Mouse (Mus musculus) limb, embryonic 11.5 days (tissue): Measurements from ENCODE around the gene Ttc32. TPM values are rescaled to one million over a fixed set of nuclear protein-coding genes. Genes with fewer than 3 reads are reported as not detected.
A peak's percentile ranks its signal among the peaks of the same experiment; 100 is the strongest.

Experiments
- ATAC-seq: fragments of 200-750 bp; cut with Nextera tagmentation; 2 replicates; pipeline ENCODE4 v1.8.0; 2017; ENCODE audit warnings: low read depth; ENCODE audit not compliant: insufficient number of reproducible peaks, low FRiP score, low TSS enrichment
- DNase-seq: peaks from one replicate; pipeline ENCODE4 v3.0.0-alpha.2; 2015; ENCODE audit warnings: low spot score
- H3K27ac ChIP-seq: fragments of 300-500 bp; sonication (generic); replicated peaks from 2 replicates; pipeline ENCODE4 v1.5.1; 2014; ENCODE audit warnings: low read depth, mild to moderate bottlenecking, low read length
- H3K27me3 ChIP-seq: fragments of 300-500 bp; sonication (generic); 2 replicates; pipeline ENCODE4 v1.6.1; 2014; ENCODE audit warnings: mild to moderate bottlenecking, low read length, mixed read lengths; ENCODE audit not compliant: control insufficient read depth, insufficient read depth
- H3K36me3 ChIP-seq: fragments of 300-500 bp; sonication (generic); 2 replicates; pipeline ENCODE4 v1.6.1; 2014; ENCODE audit warnings: mild to moderate bottlenecking, low read length, moderate library complexity, mixed read lengths; ENCODE audit not compliant: control insufficient read depth, insufficient read depth
- H3K4me1 ChIP-seq: fragments of 300-500 bp; sonication (generic); 2 replicates; pipeline ENCODE4 v1.6.1; 2014; ENCODE audit warnings: low read length, mixed read lengths; ENCODE audit not compliant: control insufficient read depth, insufficient read depth
- H3K4me2 ChIP-seq: fragments of 300-500 bp; sonication (generic); 2 replicates; pipeline ENCODE4 v1.6.1; 2014; ENCODE audit warnings: low read depth, mild to moderate bottlenecking, moderate library complexity; ENCODE audit not compliant: severe bottlenecking
- H3K4me3 ChIP-seq: fragments of 300-500 bp; sonication (generic); 2 replicates; pipeline ENCODE4 v1.5.1; 2014; ENCODE audit warnings: low read depth, low read length
- H3K9ac ChIP-seq: fragments of 300-500 bp; sonication (generic); 2 replicates; pipeline ENCODE4 v1.6.1; 2014; ENCODE audit warnings: mild to moderate bottlenecking, low read length
- H3K9me3 ChIP-seq: fragments of 300-500 bp; sonication (generic); 2 replicates; pipeline ENCODE4 v1.6.1; 2016; ENCODE audit warnings: low read length; ENCODE audit not compliant: control insufficient read depth
- WGBS: fragments of 180-500 bp; shearing (Covaris S2); extraction: QIAGEN DNeasy Blood & Tissue Kit; methylation state at CpG from one replicate; pipeline ENCODE4 v1.1.7; 2014; 5-methylcytosine and 5-hydroxymethylcytosine counted together
- polyA plus RNA-seq: library from polyadenylated mRNA; unstranded; fragments of >200 nt; fragmentation: Nextera tagmentation; extraction: Ambion mirVana; gene quantifications from 2 replicates; pipeline ENCODE4 v1.2.1, GENCODE M21; 2014

Ttc32 gene
- polyA plus RNA-seq, 1 experiment from 2014 or later, result 17.1 TPM

- H3K4me2 ChIP-seq, result no peak overlapping the region
- H3K27ac ChIP-seq, result no peak overlapping the region
- H3K27me3 ChIP-seq, result no peaks in the 10 kb centered on the region
- 14% methylated on average over 6 of the region's 6 CpGs for WGBS
- H3K9me3 ChIP-seq, result no peaks in the 10 kb centered on the region
- H3K4me1 ChIP-seq, result peaks cover 7% of the 10 kb centered on the region
- no peak for ATAC-seq
- H3K9ac ChIP-seq, result peak overlapping the region; percentile 13; the same call in 1 of the 2 replicates
- DNase-seq, result no peak
- no peaks in the 10 kb centered on the region for H3K36me3 ChIP-seq
- H3K4me3 ChIP-seq, result no peak overlapping the region
Observed at GRCm38 (mm10) chr12:9050824-9051223, 21.0 kb downstream of the Ttc32 start.

GRCm38 (mm10) chr12:9052075-9052829, 22.5 kb downstream of the Ttc32 start:
- WGBS, result 57% methylated on average over 8 of the region's 8 CpGs
- Histone ChIP-seq H3K9ac (no peak overlapping the region), H3K4me2 (no peak overlapping the region), H3K27ac (no peak overlapping the region), H3K36me3 (no peaks in the 10 kb centered on the region), H3K4me3 (no peak overlapping the region), H3K4me1 (peaks cover 7% of the 10 kb centered on the region), H3K9me3 (no peaks in the 10 kb centered on the region), H3K27me3 (no peaks in the 10 kb centered on the region)
- DNase-seq, result peak; percentile 90
- ATAC-seq, result peak; percentile 61; the same call in 1 of the 2 replicates

- Histone ChIP-seq H3K9ac (no peak overlapping the region), H3K27ac (no peak overlapping the region), H3K4me1 (peaks cover 7% of the 10 kb centered on the region), H3K4me2 (no peak overlapping the region), H3K27me3 (no peaks in the 10 kb centered on the region), H3K36me3 (no peaks in the 10 kb centered on the region), H3K4me3 (no peak overlapping the region), H3K9me3 (no peaks in the 10 kb centered on the region)
- ATAC-seq, result no peak
- no peak for DNase-seq
- WGBS, result 61% methylated on average over 7 of the region's 7 CpGs
Observed at GRCm38 (mm10) chr12:9053345-9053744, 23.5 kb downstream of the Ttc32 start.

- no peak for ATAC-seq
- no peak overlapping the region for H3K27ac ChIP-seq
- no peak overlapping the region for H3K9ac ChIP-seq
- H3K9me3 ChIP-seq, result no peaks in the 10 kb centered on the region
- no peaks in the 10 kb centered on the region for H3K36me3 ChIP-seq
- no peak overlapping the region for H3K4me2 ChIP-seq
- H3K4me1 ChIP-seq, result peaks cover 7% of the 10 kb centered on the region
- no peak for DNase-seq
- H3K4me3 ChIP-seq, result no peak overlapping the region
- 55% methylated on average over 2 of the region's 2 CpGs for WGBS
- H3K27me3 ChIP-seq, result no peaks in the 10 kb centered on the region
Observed at GRCm38 (mm10) chr12:9054012-9054411, 24.2 kb downstream of the Ttc32 start.

GRCm38 (mm10) chr12:9055269-9055668, 25.5 kb downstream of the Ttc32 start:
- H3K27ac ChIP-seq, result no peak overlapping the region
- H3K9ac ChIP-seq, result no peak overlapping the region
- H3K4me3 ChIP-seq, result no peak overlapping the region

GRCm38 (mm10) chr12:9059502-9059901, 29.7 kb downstream of the Ttc32 start:
- ATAC-seq, result no peak
- Histone ChIP-seq H3K27ac (no peak overlapping the region), H3K4me3 (no peak overlapping the region), H3K4me2 (no peak overlapping the region), H3K27me3 (no peaks in the 10 kb centered on the region), H3K4me1 (peaks cover 3% of the 10 kb centered on the region; the same call in 1 of the 2 replicates), H3K36me3 (no peaks in the 10 kb centered on the region), H3K9me3 (no peaks in the 10 kb centered on the region), H3K9ac (no peak overlapping the region)
- WGBS, result 82% methylated on average over 3 of the region's 3 CpGs
- no peak for DNase-seq

More at GRCm38 (mm10) chr12:9055269-9055668, 25.5 kb downstream of the Ttc32 start:
- DNase-seq (no peak), ATAC-seq (no peak)
- no peaks in the 10 kb centered on the region for H3K36me3 ChIP-seq
- 77% methylated on average over 11 of the region's 11 CpGs for WGBS
- H3K9me3 ChIP-seq, result no peaks in the 10 kb centered on the region
- H3K4me2 ChIP-seq, result no peak overlapping the region
- H3K4me1 ChIP-seq, result peaks cover 7% of the 10 kb centered on the region
- H3K27me3 ChIP-seq, result no peaks in the 10 kb centered on the region

- WGBS, result 89% methylated on average over 9 of the region's 9 CpGs
- Histone ChIP-seq H3K9me3 (no peaks in the 10 kb centered on the region), H3K27me3 (no peaks in the 10 kb centered on the region), H3K4me1 (peaks cover 2% of the 10 kb centered on the region; the same call in 1 of the 2 replicates), H3K9ac (no peak overlapping the region), H3K27ac (no peak overlapping the region), H3K4me3 (no peak overlapping the region), H3K36me3 (no peaks in the 10 kb centered on the region), H3K4me2 (no peak overlapping the region)
- no peak for DNase-seq
- no peak for ATAC-seq
Observed at GRCm38 (mm10) chr12:9059965-9060364, 30.2 kb downstream of the Ttc32 start.

GRCm38 (mm10) chr12:9063611-9064010, 33.8 kb downstream of the Ttc32 start:
- H3K27ac ChIP-seq, result no peak overlapping the region
- no peaks in the 10 kb centered on the region for H3K9me3 ChIP-seq
- H3K4me2 ChIP-seq, result no peak overlapping the region
- no peak overlapping the region for H3K9ac ChIP-seq
- H3K36me3 ChIP-seq, result no peaks in the 10 kb centered on the region
- DNase-seq, result peak; percentile 20
- no peak overlapping the region for H3K4me3 ChIP-seq
- H3K4me1 ChIP-seq, result no peaks in the 10 kb centered on the region
- no peaks in the 10 kb centered on the region for H3K27me3 ChIP-seq
- 72% methylated on average over 6 of the region's 6 CpGs for WGBS
- no peak for ATAC-seq
